Mouse (Mus musculus): Measurements from ENCODE around the gene 4933400A11Rik. TPM values are rescaled to one million over a fixed set of nuclear protein-coding genes. Genes with fewer than 3 reads are reported as not detected.

Gene 4933400A11Rik
- not detected in 2 replicates for polyA plus RNA-seq (2012; rRNA removed)

DNA sequence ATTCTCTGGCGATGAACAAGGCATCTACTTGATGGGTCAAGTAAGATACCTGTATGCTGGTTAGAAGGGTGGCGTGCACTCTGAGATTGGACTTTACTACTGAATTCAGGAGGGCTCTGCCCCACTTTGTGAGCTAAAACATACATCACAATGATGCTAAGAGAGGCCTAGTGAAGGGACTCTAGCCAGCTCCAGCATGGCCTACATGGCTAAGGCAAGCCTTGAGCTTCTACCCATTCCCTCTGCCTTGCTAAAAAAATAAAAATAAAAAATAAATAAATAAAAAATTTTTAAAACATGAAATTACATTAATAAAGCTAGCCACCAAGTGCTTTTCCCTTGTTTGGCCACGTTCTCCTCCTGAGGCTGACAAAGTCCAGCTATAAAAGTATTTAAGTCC is at the start of gene 4933400A11Rik:
Gene 4933400A11Rik, minus strand, starts transcription at position 101 of the 400 bp plus-strand sequence.
- TF ChIP-seq CTCF (IDR thresholded peaks at IDR 0.05; ENCODE audit: extremely low read depth, insufficient read depth, low read length) (no peak), POLR2A (IDR thresholded peaks at IDR 0.05; ENCODE audit: extremely low read depth, insufficient read depth, low read length) (no peak)
- no peak within 1 kb of the TSS for H3K27ac ChIP-seq (ENCODE audit: insufficient read depth, low read length)
- no peaks in the 10 kb centered on the region for H3K4me1 ChIP-seq (ENCODE audit: control insufficient read depth, insufficient read depth, low read length)

DNA sequence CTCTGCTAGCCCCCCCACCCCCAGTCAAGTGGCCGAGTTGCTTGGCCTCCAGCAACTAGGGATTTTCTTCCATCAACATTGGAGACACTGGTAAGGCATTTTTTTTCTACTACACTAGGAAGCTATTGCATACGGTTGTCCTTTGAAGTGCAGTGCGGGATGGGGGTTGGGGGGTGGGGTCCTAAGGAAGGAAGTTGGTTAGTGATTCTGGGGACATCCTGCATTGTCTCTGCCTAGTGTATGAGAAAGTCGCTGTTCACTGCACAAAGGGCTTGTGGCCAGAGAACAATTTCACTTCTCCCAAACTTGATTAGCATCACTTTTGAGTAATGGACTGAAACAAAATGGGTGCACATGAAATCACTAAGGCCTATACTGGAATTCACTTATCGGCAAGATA is 48.7 kb upstream of the 4933400A11Rik start:
- Histone ChIP-seq H3K4me1 (ENCODE audit: control insufficient read depth, insufficient read depth, low read length) (no peaks in the 10 kb centered on the region; the same call in 1 of the 2 replicates), H3K4me3 (ENCODE audit: insufficient read depth, low read length) (no peak overlapping the region), H3K27ac (ENCODE audit: insufficient read depth, low read length) (no peak overlapping the region)
- no peak for TF ChIP-seq POLR2A (IDR thresholded peaks at IDR 0.05; ENCODE audit: extremely low read depth, insufficient read depth, low read length)
- no peak for TF ChIP-seq CTCF (IDR thresholded peaks at IDR 0.05; ENCODE audit: extremely low read depth, insufficient read depth, low read length)

More for the DNA sequence above, at the start of gene 4933400A11Rik:
- H3K4me3 ChIP-seq (ENCODE audit: insufficient read depth, low read length): no peak within 1 kb of the TSS

DNA sequence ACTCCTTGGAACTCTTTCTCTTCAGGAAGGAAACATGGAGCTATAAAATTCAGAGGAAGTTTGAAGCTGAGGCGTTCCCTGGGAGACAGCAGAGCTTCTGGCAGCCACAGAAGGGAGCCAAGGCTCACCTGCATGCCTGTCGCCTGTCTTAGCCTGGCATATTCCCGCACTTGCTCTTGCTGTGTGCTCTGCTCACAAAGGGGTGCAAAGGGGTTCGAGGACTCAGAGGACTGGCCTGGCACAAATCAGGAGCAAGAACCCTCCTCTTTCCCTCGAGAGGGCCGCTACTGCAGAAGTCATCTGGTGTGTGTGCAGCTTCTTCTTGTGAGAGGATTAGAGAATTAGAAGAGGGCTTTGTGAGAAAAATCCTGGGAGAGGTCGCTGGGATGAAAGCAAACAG is 48.3 kb upstream of the 4933400A11Rik start:
- no peaks in the 10 kb centered on the region; the same call in 1 of the 2 replicates for H3K4me1 ChIP-seq (ENCODE audit: control insufficient read depth, insufficient read depth, low read length)
- TF ChIP-seq POLR2A (IDR thresholded peaks at IDR 0.05; ENCODE audit: extremely low read depth, insufficient read depth, low read length) (no peak), CTCF (IDR thresholded peaks at IDR 0.05; ENCODE audit: extremely low read depth, insufficient read depth, low read length) (no peak)
- peak overlapping the region; percentile 50; the same call in 1 of the 2 replicates for H3K27ac ChIP-seq (ENCODE audit: insufficient read depth, low read length)
- H3K4me3 ChIP-seq (ENCODE audit: insufficient read depth, low read length): no peak overlapping the region

DNA sequence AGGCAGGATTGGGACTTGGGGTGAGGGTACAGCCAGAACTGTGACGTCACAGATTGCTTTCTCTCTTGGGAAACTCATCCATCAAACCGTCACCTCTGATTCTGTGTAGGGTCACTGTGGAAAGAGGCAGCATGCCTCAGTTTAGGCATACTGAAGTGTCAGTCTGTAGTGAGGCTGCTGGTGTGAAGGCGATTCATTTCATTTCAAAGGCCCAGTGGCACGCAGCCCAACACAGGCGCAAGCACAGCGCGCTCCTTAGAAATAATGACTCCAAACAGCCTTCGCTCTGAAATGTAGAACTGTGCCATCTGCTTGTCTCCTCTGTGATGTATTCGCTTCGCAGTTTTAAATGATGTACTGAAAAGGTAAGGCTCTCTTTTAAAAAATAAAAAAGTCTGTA is 47.5 kb upstream of the 4933400A11Rik start:
- Histone ChIP-seq H3K4me3 (ENCODE audit: insufficient read depth, low read length) (0 out of 2 replicates have a peak overlapping the region, but pooled peaks have one; percentile 34), H3K4me1 (ENCODE audit: control insufficient read depth, insufficient read depth, low read length) (no peaks in the 10 kb centered on the region; the same call in 1 of the 2 replicates), H3K27ac (ENCODE audit: insufficient read depth, low read length) (no peak overlapping the region)
- TF ChIP-seq POLR2A (IDR thresholded peaks at IDR 0.05; ENCODE audit: extremely low read depth, insufficient read depth, low read length) (no peak), CTCF (IDR thresholded peaks at IDR 0.05; ENCODE audit: extremely low read depth, insufficient read depth, low read length) (no peak)

DNA sequence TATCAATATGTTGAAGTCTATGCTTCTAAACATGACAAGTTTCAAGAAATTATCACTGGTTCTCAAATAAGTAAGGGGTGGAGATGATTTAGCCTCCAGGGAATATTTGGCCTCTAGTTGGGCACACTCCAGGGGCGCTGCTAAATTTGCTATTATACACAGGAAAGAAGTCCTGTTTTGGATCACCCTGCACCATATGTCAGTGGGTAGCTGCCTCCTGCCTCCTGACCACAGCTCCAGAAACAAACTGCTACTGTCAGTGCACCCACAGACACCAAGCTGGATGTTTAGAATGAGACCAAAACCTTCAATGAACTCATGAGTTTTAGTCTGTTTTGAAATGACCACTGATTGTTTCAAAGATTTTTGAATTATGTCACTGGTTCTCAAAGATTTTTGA is 34.2 kb upstream of the 4933400A11Rik start:
- TF ChIP-seq CTCF (IDR thresholded peaks at IDR 0.05; ENCODE audit: extremely low read depth, insufficient read depth, low read length) (no peak), POLR2A (IDR thresholded peaks at IDR 0.05; ENCODE audit: extremely low read depth, insufficient read depth, low read length) (no peak)
- no peaks in the 10 kb centered on the region for H3K4me1 ChIP-seq (ENCODE audit: control insufficient read depth, insufficient read depth, low read length)
- H3K27ac ChIP-seq (ENCODE audit: insufficient read depth, low read length): no peak overlapping the region
- H3K4me3 ChIP-seq (ENCODE audit: insufficient read depth, low read length): no peak overlapping the region

DNA sequence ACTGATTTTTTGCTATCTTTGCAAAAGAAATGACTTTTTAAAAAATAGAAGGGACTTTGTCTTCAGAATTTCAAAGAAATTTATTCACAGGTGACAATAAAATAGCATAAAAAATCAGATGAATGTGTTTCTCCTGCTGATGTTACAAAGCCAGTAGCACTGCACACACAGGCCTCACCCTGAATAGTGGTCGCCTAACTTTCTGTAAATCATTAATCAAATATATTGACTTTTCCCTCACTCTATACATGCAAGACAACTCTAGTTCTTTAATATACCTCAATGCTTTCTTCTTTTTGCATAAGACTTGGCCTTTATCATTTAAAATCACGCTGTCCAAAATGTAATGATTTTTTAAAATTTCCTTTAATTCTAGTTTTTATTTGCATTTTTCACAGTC is 32.3 kb upstream of the 4933400A11Rik start:
- H3K4me1 ChIP-seq (ENCODE audit: control insufficient read depth, insufficient read depth, low read length): no peaks in the 10 kb centered on the region
- no peak overlapping the region for H3K4me3 ChIP-seq (ENCODE audit: insufficient read depth, low read length)
- TF ChIP-seq POLR2A (IDR thresholded peaks at IDR 0.05; ENCODE audit: extremely low read depth, insufficient read depth, low read length) (no peak), CTCF (IDR thresholded peaks at IDR 0.05; ENCODE audit: extremely low read depth, insufficient read depth, low read length) (no peak)
- no peak overlapping the region for H3K27ac ChIP-seq (ENCODE audit: insufficient read depth, low read length)

DNA sequence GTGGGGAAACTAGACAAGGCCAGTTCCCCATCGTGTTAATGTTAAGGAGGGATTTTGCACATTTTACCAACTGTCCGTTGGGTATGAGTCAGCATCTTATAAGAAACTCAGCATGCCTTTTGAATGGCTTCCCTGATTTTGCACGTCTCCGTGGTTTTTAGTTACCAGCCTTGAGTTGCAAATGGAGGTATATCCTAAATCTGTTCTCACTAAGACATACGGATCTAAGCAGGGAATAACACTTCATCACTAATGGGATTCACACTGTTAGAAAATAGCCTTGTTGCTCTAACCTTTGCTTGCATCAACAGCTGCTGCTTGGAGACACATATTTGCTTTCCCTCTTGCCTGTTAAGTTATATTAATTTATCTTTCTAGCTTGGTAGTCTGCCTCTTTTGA is 31.9 kb upstream of the 4933400A11Rik start:
- Histone ChIP-seq H3K4me3 (ENCODE audit: insufficient read depth, low read length) (no peak overlapping the region), H3K4me1 (ENCODE audit: control insufficient read depth, insufficient read depth, low read length) (no peaks in the 10 kb centered on the region), H3K27ac (ENCODE audit: insufficient read depth, low read length) (no peak overlapping the region)
- TF ChIP-seq CTCF (IDR thresholded peaks at IDR 0.05; ENCODE audit: extremely low read depth, insufficient read depth, low read length) (no peak), POLR2A (IDR thresholded peaks at IDR 0.05; ENCODE audit: extremely low read depth, insufficient read depth, low read length) (no peak)

DNA sequence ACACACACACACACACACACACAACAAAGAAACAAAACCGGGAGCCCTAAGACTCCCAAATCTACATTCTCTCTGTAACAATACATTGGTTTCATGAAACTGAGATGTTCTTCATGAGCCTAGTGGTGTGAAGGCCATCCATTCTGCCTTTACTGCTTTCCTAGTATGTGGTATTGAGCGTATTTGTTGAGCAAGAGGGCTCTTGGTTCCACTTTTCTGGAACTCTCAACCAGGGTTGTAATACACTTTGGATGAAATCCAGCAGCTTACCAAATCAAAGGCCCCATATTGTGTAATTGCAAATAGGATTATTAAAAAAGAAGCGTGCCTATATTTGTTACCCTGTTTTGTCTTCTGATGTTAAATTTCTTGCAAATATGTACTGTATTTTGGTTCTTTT is 28.3 kb upstream of the 4933400A11Rik start:
- Histone ChIP-seq H3K27ac (ENCODE audit: insufficient read depth, low read length) (no peak overlapping the region), H3K4me1 (ENCODE audit: control insufficient read depth, insufficient read depth, low read length) (no peaks in the 10 kb centered on the region), H3K4me3 (ENCODE audit: insufficient read depth, low read length) (no peak overlapping the region)
- TF ChIP-seq POLR2A (IDR thresholded peaks at IDR 0.05; ENCODE audit: extremely low read depth, insufficient read depth, low read length): no peak
- TF ChIP-seq CTCF (IDR thresholded peaks at IDR 0.05; ENCODE audit: extremely low read depth, insufficient read depth, low read length): no peak

DNA sequence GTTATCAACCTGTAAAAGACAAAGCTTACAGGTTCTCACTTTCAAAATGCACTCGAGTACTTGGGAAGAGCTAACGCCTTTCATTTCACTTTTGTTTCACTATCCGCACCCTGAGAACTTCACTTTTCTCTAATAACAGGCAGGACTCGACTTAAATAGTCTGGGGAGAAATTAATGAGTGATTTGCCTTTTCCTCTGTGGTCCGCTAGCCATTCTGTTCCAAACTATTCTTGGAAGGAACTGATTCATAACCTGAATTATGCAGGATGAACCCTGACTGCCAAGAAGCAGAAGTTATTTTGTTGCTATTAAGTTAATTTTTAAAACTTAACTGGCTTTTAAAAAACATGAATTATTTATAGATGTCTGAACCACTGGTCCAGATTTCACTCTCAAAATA is 26.4 kb upstream of the 4933400A11Rik start:
- Histone ChIP-seq H3K4me3 (ENCODE audit: insufficient read depth, low read length) (no peak overlapping the region), H3K4me1 (ENCODE audit: control insufficient read depth, insufficient read depth, low read length) (no peaks in the 10 kb centered on the region), H3K27ac (ENCODE audit: insufficient read depth, low read length) (no peak overlapping the region)
- TF ChIP-seq CTCF (IDR thresholded peaks at IDR 0.05; ENCODE audit: extremely low read depth, insufficient read depth, low read length) (no peak), POLR2A (IDR thresholded peaks at IDR 0.05; ENCODE audit: extremely low read depth, insufficient read depth, low read length) (no peak)

DNA sequence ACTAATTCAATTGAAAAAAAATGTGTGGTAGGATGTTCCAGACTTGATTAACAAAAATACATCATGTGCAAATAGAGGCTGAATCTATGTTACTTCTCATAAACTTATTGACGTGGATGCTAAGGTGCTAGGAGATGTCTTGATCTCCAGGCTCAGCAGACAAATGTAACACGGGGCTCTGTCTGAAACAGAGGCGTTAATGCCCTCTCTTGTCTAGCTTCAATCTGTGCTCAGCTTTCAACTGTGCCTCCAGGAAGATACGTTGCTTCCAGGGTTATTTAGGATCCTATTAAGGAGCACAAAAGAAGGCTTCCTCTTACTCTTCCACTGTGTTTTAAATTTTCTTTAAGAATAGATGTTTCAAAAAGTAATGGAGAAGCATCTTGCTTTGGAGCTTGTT is 20.8 kb upstream of the 4933400A11Rik start:
- Histone ChIP-seq H3K27ac (ENCODE audit: insufficient read depth, low read length) (no peak overlapping the region), H3K4me3 (ENCODE audit: insufficient read depth, low read length) (no peak overlapping the region), H3K4me1 (ENCODE audit: control insufficient read depth, insufficient read depth, low read length) (no peaks in the 10 kb centered on the region)
- no peak for TF ChIP-seq CTCF (IDR thresholded peaks at IDR 0.05; ENCODE audit: extremely low read depth, insufficient read depth, low read length)
- TF ChIP-seq POLR2A (IDR thresholded peaks at IDR 0.05; ENCODE audit: extremely low read depth, insufficient read depth, low read length): no peak

Data from cortical plate, adult 2 months (tissue).